Mouse (Mus musculus): ENCODE data around the gene Dedd. TPM values are rescaled to one million over a fixed set of nuclear protein-coding genes. Genes with fewer than 3 reads are reported as not detected.
A peak's percentile ranks its signal among the peaks of the same experiment; 100 is the strongest.

Gene Dedd
- polyA plus RNA-seq, 1 experiment from 2014 or later: 52.1 TPM

GRCm38 (mm10) chr1:171329433-171330215 is 679 bp downstream of the Dedd start:
- Histone ChIP-seq H3K27me3 (ENCODE audit: control insufficient read depth, insufficient read depth, low read depth, low read length) (no peaks in the 10 kb centered on the region), H3K4me1 (replicated peaks; ENCODE audit: control insufficient read depth, insufficient read depth, low read length) (peaks cover 23% of the 10 kb centered on the region), H3K4me3 (ENCODE audit: low read length) (peak overlapping the region; percentile 91), H3K27ac (ENCODE audit: low read length) (peak overlapping the region; percentile 100), H3K4me2 (ENCODE audit: low read depth, low read length) (peak overlapping the region; percentile 73), H3K36me3 (ENCODE audit: control insufficient read depth, insufficient read depth, low read length) (no peaks in the 10 kb centered on the region; the same call in 1 of the 2 replicates), H3K9ac (ENCODE audit: low read length) (peak overlapping the region; percentile 99), H3K9me3 (ENCODE audit: control insufficient read depth, low read length) (no peaks in the 10 kb centered on the region)
- WGBS: under 1% methylated on average over 39 of the region's 61 CpGs
- peak; percentile 95 for ATAC-seq (ENCODE audit: low read depth)

- Histone ChIP-seq H3K4me3 (ENCODE audit: low read length) (peak overlapping the region; percentile 91), H3K27ac (ENCODE audit: low read length) (peak overlapping the region; percentile 100), H3K36me3 (ENCODE audit: control insufficient read depth, insufficient read depth, low read length) (no peaks in the 10 kb centered on the region; the same call in 1 of the 2 replicates), H3K27me3 (ENCODE audit: control insufficient read depth, insufficient read depth, low read depth, low read length) (no peaks in the 10 kb centered on the region), H3K4me2 (ENCODE audit: low read depth, low read length) (peak overlapping the region; percentile 73), H3K9ac (ENCODE audit: low read length) (peak overlapping the region; percentile 99), H3K9me3 (ENCODE audit: control insufficient read depth, low read length) (no peaks in the 10 kb centered on the region), H3K4me1 (replicated peaks; ENCODE audit: control insufficient read depth, insufficient read depth, low read length) (peaks cover 23% of the 10 kb centered on the region)
- ATAC-seq (ENCODE audit: low read depth): no peak
- 0% methylated on average over 4 of the region's 4 CpGs for WGBS
Measured at GRCm38 (mm10) chr1:171330216-171330560, 1.2 kb downstream of the Dedd start.

DNA sequence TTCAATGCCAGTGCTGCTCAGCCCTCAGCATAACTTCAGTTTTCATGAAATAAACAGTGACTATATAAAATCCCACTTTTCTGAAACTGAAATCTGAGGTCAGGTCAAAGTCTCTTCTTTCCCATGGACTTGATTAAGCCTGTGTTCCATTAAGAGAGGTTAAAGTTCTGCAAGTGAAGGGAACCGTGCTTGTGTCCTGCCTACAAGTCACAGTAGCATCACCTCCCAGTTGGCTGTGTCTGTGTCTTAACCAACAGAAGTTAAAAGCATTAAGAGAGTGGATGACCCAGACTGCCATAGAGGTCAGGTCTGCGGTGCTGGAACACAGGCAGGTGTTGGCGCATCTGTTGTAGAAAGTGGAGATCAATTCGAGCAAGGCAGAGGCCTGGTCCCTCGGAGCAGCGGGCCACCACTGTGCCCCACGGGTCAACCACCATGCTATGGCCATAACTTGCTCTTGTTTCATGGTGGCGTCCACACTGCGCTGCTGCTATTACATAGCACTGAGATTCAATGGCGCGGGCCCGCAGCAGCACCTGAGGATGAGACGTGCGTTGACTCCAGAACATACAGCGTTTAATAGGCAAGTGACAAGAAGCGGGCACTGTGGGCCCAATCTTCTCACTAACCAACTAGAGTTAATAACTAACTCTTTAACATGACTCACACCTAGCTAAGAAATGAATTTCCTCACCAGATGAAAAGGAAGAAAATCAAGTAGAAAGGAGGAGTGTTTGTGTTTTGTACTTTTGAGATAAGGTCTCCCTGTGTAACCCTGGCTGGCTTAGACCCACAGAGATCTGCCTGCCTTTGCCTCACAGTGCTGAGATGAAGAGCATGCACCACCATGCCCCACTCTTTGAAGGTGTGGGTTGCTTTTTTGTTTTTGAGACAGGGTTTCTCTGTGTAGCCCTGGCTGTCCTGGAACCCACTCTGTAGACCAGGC is 13.6 kb downstream of the Dedd start:
- Histone ChIP-seq H3K27me3 (ENCODE audit: control insufficient read depth, insufficient read depth, low read depth, low read length) (no peaks in the 10 kb centered on the region), H3K27ac (ENCODE audit: low read length) (no peak overlapping the region), H3K4me3 (ENCODE audit: low read length) (no peak overlapping the region), H3K9ac (ENCODE audit: low read length) (no peak overlapping the region), H3K36me3 (ENCODE audit: control insufficient read depth, insufficient read depth, low read length) (peaks cover 29% of the 10 kb centered on the region), H3K9me3 (ENCODE audit: control insufficient read depth, low read length) (peaks cover 4% of the 10 kb centered on the region; the same call in 1 of the 2 replicates), H3K4me1 (replicated peaks; ENCODE audit: control insufficient read depth, insufficient read depth, low read length) (peaks cover 11% of the 10 kb centered on the region), H3K4me2 (ENCODE audit: low read depth, low read length) (no peak overlapping the region)
- no peak for ATAC-seq (ENCODE audit: low read depth)
- WGBS: 84% methylated on average over 16 of the region's 16 CpGs

DNA sequence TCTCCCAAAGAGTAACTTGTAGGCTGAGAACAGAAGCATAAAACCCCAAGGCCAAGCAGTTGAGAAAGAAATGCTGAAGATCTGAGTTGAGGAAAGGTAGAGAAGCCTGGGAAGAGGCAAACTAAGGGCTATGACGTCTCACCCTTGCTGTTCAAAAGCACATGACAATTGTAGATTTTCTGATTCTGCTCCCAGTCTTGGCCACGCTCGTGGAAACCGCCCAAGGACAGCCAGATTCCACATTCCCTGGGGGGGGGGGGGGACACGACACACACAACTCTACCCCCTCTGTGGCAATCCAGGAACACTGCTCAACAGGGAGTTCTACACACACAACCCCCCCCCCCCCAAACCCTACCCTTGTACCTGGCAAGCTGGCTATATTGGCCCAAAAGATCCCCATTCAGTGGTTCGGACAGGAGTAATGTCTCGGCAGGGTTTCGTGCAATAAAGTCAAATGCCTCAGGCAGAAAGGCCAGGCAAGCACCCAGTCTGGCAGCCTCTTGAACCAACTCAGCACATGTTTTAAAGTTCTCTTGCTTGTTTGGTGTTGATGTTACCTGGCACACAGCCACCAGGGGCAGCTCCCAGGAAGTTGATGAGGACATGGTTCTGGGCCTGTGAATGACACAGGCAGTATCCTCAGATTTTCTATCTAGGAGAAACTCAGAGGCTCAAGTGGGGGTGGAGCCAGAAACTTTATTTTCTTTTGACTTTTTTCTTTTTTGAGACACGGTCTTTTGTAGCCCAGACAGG is 15.2 kb downstream of the Dedd start:
- Histone ChIP-seq H3K27me3 (ENCODE audit: control insufficient read depth, insufficient read depth, low read depth, low read length) (no peaks in the 10 kb centered on the region), H3K4me1 (replicated peaks; ENCODE audit: control insufficient read depth, insufficient read depth, low read length) (peaks cover 11% of the 10 kb centered on the region), H3K9me3 (ENCODE audit: control insufficient read depth, low read length) (peaks cover 4% of the 10 kb centered on the region; the same call in 1 of the 2 replicates), H3K36me3 (ENCODE audit: control insufficient read depth, insufficient read depth, low read length) (peaks cover 25% of the 10 kb centered on the region), H3K4me2 (ENCODE audit: low read depth, low read length) (peak overlapping the region; percentile 81), H3K4me3 (ENCODE audit: low read length) (no peak overlapping the region), H3K9ac (ENCODE audit: low read length) (no peak overlapping the region), H3K27ac (ENCODE audit: low read length) (no peak overlapping the region)
- WGBS: 73% methylated on average over 9 of the region's 9 CpGs
- 0 out of 2 replicates have a peak, but pooled peaks have one; percentile 13 for ATAC-seq (ENCODE audit: low read depth)

DNA sequence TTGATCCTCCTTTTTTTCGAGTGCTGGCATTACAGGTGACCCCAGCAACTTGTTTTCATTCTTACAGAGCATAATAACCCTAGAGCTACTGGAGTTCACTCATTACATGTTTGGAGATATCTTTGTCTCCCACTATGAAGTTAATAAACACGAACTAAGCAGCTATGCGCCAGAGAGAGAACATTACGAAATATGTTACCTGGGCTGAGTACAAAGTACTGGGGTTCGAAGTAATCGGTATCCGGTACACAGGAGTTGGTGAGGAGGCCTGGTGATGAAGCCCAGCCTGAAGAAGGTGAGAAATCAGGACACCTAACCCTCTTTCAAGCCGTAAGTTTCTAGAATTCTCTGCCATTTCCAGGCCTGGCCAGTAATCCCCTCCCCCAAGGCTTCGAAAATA is 15.8 kb downstream of the Dedd start:
- peak overlapping the region; percentile 82 for H3K9ac ChIP-seq (ENCODE audit: low read length)
- WGBS: 70% methylated on average over 9 of the region's 9 CpGs
- peaks cover 20% of the 10 kb centered on the region for H3K36me3 ChIP-seq (ENCODE audit: control insufficient read depth, insufficient read depth, low read length)

GRCm38 (mm10) chr1:171345225-171346094 is 16.5 kb downstream of the Dedd start, which contains the start of the genes Nit1 and Pfdn2:
Nit1 (minus strand) TSS chr1:171345646.
Pfdn2 (plus strand) TSS chr1:171345670.
- peak within 1 kb of the TSS; percentile 81 for H3K4me2 ChIP-seq (ENCODE audit: low read depth, low read length)
- ATAC-seq (ENCODE audit: low read depth): peak; percentile 94
- peak within 1 kb of the TSS; percentile 79 for H3K4me3 ChIP-seq (ENCODE audit: low read length)
- peaks cover 16% of the 10 kb centered on the region for H3K36me3 ChIP-seq (ENCODE audit: control insufficient read depth, insufficient read depth, low read length)
- H3K27me3 ChIP-seq (ENCODE audit: control insufficient read depth, insufficient read depth, low read depth, low read length): no peaks in the 10 kb centered on the region
- H3K9ac ChIP-seq (ENCODE audit: low read length): peak within 1 kb of the TSS; percentile 82
- H3K4me1 ChIP-seq (replicated peaks; ENCODE audit: control insufficient read depth, insufficient read depth, low read length): peaks cover 11% of the 10 kb centered on the region
- peaks cover 4% of the 10 kb centered on the region; the same call in 1 of the 2 replicates for H3K9me3 ChIP-seq (ENCODE audit: control insufficient read depth, low read length)
- 1% methylated on average over 53 of the region's 53 CpGs for WGBS
- peak within 1 kb of the TSS; percentile 26 for H3K27ac ChIP-seq (ENCODE audit: low read length)

More for the DNA sequence above, 15.8 kb downstream of the Dedd start:
- Histone ChIP-seq H3K9me3 (ENCODE audit: control insufficient read depth, low read length) (peaks cover 4% of the 10 kb centered on the region; the same call in 1 of the 2 replicates), H3K27ac (ENCODE audit: low read length) (peak overlapping the region; percentile 26; the same call in 1 of the 2 replicates), H3K4me3 (ENCODE audit: low read length) (peak overlapping the region; percentile 79), H3K4me1 (replicated peaks; ENCODE audit: control insufficient read depth, insufficient read depth, low read length) (peaks cover 11% of the 10 kb centered on the region), H3K4me2 (ENCODE audit: low read depth, low read length) (peak overlapping the region; percentile 81), H3K27me3 (ENCODE audit: control insufficient read depth, insufficient read depth, low read depth, low read length) (no peaks in the 10 kb centered on the region)
- ATAC-seq (ENCODE audit: low read depth): no peak

DNA sequence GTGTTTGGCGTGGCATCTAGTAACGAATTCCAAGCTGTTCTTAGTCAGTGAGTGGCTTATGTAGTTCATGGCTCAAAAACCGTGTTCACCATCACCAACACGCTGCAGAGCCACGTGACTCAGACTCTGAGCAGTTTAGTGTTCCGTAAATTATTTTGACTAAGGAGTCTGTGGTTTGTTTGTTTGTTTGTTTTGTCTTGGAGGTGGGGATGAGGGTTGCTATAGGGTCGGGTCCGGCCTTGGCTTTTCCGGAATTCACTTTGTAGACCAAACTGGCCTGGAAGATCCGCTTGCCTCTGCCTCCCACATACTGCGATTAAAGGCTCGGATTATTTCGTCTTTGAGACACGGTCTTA is 17.1 kb downstream of the Dedd start:
- Histone ChIP-seq H3K4me2 (ENCODE audit: low read depth, low read length) (peak overlapping the region; percentile 81), H3K27me3 (ENCODE audit: control insufficient read depth, insufficient read depth, low read depth, low read length) (no peaks in the 10 kb centered on the region), H3K9me3 (ENCODE audit: control insufficient read depth, low read length) (peaks cover 4% of the 10 kb centered on the region; the same call in 1 of the 2 replicates), H3K27ac (ENCODE audit: low read length) (no peak overlapping the region; the same call in 1 of the 2 replicates), H3K9ac (ENCODE audit: low read length) (peak overlapping the region; percentile 82), H3K4me3 (ENCODE audit: low read length) (peak overlapping the region; percentile 79), H3K36me3 (ENCODE audit: control insufficient read depth, insufficient read depth, low read length) (peaks cover 11% of the 10 kb centered on the region; the same call in 1 of the 2 replicates), H3K4me1 (replicated peaks; ENCODE audit: control insufficient read depth, insufficient read depth, low read length) (peaks cover 11% of the 10 kb centered on the region)
- under 1% methylated on average over 14 of the region's 14 CpGs for WGBS
- no peak for ATAC-seq (ENCODE audit: low read depth)

DNA sequence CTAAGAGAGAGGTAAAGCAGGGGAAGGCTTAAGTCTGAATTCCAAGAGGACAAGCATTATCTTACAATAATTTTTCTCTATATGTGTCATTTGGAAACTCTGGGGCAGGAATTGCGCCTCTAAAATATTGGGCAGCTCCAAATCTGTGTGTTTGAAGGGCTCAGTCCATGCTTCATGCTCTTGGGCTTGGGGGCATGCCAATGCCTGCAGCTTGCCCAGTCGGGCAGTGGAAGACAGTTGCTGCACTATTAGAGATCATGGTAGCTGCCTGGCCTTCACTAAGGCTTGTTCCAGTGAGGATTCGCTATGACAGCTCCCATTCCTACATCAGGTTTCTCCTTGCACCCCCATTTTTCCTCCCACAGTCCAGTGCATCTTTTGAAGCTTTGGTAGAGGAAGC is 19.7 kb downstream of the Dedd start:
- Histone ChIP-seq H3K9me3 (ENCODE audit: control insufficient read depth, low read length) (peaks cover 4% of the 10 kb centered on the region; the same call in 1 of the 2 replicates), H3K4me2 (ENCODE audit: low read depth, low read length) (no peak overlapping the region), H3K36me3 (ENCODE audit: control insufficient read depth, insufficient read depth, low read length) (no peaks in the 10 kb centered on the region), H3K27me3 (ENCODE audit: control insufficient read depth, insufficient read depth, low read depth, low read length) (no peaks in the 10 kb centered on the region), H3K4me1 (replicated peaks; ENCODE audit: control insufficient read depth, insufficient read depth, low read length) (peaks cover 15% of the 10 kb centered on the region), H3K4me3 (ENCODE audit: low read length) (no peak overlapping the region), H3K27ac (ENCODE audit: low read length) (no peak overlapping the region), H3K9ac (ENCODE audit: low read length) (no peak overlapping the region)
- WGBS: 90% methylated on average over 3 of the region's 3 CpGs
- ATAC-seq (ENCODE audit: low read depth): no peak
